Mouse (Mus musculus) cerebellum, postnatal 36 days (tissue): Measurements from ENCODE around the gene Pigh.

ENCODE experiments used
- DNase-seq, 2 experiments: peaks; one replicate each; pipeline ENCODE4 v3.0.0; 2021 to 2022; ENCODE audit warnings: mixed read lengths in 2 of 2

The Pigh gene

DNA sequence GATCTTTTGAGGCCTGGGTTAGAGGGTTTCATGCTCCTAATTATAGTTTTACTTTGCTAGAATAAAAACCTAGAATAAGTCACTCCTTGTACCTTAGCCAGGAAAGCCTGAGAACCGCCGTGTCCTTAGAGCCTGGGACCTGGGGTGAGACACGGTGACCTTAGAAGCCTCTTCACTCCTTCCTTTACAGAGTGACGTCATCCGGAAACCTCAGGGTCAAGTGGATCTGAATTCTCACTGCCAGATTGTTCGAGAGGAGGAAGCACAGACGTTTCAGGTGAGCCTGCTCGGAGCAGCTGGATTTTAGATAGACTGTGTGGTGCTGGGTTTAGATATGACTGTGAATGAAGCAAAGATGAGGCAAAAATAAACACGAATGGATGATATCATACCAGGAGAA is 23.0 kb downstream of the Pigh start:
- no peak for DNase-seq

DNA sequence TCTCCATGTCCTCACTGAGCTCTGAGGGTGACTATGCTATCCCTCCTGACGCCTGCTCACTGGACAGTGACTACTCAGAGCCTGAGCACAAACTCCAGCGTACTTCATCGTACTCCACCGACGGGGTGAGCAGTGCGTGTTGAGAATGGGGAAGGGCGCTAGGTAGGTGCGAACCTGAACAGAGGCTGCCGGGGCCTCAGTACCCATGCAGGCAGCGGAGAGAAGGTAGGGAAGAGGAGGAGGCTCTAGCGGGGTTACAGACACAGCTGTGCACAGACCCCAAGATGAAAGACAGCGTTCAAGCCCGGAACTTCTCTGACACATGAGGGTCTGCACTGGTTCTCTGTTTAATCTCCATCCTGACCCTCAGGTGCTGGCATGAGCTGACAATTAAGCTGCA is 25.0 kb downstream of the Pigh start:
- DNase-seq = no peak

DNA sequence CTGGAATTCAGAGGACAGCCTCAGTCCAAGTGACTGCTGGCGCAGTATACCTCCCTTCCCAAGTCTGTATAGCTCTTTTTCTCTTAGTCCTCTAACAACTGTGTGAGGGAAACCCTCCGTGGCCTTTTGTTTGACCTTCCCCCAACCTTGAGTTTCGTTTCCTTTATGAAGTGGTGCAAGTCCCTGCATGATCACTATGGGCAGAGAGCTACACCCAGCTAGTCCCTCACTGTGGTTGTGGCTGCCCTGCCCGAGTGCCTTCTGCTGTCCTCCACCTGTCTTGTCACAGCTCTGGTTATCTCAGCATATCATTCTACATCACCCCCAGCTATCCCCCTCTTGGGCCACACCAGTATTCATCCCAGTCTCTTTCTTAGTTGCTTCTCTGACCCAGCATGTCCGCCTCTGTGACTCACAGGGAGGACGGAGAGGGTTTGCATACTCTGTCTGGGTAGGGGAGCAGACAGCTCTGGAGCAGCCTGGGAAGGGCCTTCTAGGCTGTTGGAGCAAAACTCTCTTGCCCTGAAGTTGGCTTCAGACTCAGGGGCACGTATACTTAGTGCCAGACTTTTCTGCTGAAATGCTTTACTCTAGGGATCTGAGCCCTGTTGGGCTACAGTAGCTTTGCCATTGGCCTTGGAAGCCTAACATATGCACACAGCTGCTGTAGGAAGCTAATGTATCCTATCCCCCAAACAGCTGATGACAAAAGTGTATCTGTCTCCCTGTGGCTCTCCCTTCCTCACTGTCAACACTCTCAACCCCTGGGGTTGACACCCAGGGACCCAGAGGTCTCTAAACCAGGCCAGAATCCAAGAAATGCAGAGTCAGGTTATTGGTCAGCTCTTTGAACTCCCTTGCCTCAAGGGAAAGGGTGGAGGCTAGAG is 28.4 kb downstream of the Pigh start:
- DNase-seq = no peak

DNA sequence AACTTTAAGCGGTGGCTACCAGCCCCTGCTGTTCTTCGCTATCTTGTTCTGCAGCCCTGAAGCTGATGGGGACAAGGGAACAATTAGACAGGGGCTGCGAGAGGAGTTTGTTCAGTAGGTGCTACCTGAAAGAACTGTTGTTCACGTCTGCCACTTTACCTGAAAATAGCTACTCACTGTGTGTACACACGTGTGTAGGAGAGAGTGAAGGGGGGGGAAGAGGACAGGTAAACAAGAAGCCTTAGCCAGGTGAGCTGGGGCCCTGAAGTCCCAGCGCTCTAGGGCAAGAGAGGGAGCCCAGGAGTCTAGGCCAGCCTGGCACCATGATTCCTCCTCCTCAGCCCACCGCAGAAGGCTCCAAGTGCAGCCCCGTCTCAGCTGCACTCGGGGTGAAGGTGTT is 29.3 kb downstream of the Pigh start:
- DNase-seq = no peak

DNA sequence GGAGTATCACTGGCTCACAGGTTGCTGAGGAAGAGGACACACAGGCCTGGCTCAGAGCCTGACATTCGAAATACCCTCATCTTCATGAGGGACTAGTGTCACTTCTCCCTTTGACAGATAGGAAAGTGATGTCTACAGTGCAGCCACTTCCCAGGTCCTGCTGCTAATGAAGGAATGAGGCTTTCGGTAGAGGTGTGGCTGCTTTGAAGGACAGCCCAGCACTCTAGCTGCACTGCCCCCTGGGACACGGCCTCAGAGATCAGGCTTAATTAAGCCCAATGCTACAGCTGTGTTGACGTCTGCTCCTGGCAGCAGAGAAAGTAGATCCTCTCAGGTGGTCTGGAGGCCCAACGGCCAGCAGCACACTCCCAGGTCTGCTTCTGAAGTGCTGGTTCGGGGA is 29.9 kb downstream of the Pigh start:
- DNase-seq = no peak

- no peak for DNase-seq
These were observed 34.2 kb downstream of the Pigh start for GRCm38 (mm10) chr12:79055276-79055675.

GRCm38 (mm10) chr12:79052073-79052472 is 37.4 kb downstream of the Pigh start:
- no peak for DNase-seq

- DNase-seq = no peak
These were observed 38.8 kb downstream of the Pigh start for GRCm38 (mm10) chr12:79050545-79051212.

DNA sequence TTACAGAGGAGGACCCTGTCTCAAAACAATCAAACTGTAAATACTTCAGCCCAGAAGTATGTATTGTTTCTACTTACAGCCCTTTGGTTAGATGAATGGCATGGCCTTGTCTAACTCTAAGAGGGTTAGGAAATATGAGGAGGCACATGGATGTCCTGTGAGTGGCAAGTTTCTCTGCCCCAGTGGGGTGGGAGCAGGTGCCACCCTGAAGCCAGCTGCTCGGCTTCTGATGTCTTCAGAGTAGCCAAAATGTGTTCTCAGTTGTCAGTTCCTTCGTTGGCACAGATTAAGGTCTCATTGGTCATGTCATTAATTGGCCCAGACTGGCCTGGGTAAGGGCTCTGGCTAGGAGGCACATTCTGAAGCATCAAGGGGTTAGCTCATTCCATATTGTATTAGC is 39.6 kb downstream of the Pigh start:
- no peak for DNase-seq

- DNase-seq = no peak
These were observed 40.6 kb downstream of the Pigh start for GRCm38 (mm10) chr12:79048898-79049297.

- no peak for DNase-seq
These were observed 42.2 kb downstream of the Pigh start for GRCm38 (mm10) chr12:79047203-79047602.

DNA sequence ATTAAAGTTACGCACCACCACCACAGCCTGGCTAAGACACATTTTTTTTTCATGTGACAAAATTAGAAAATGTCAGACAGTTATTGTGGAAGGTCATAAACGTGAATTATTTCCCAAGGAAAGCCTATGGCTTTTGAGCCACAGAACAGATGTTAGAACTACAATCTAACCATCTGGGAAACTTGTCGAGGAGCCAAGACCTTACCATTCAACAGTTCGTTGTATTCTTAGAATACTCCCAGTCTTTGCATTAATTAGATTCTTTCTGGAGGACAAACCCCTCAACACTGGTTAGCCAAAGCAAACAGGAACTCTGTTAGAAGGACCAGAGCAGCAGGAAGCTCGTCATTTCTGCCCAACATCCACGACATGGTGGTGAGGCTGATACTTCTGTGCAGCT is 43.3 kb downstream of the Pigh start:
- DNase-seq = no peak

DNA sequence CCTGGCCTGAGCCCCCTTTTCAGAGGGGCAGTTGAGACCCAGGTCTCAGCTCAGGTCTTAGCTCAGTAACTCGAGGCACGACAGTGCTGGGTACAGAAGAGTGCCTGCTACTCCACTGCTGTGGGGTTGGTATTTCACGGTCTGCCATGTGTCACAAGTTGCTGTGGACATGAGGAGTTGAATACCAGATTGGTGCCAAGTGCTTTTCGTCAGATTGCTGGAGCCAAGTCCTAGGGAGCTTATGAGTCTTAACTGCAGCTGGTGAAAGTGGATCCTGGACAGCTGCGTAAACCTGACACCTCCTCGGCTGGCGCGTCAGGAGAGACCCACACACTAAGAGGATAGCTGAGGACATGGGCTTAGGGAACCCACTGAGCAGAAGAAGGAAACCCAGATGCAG is 44.8 kb downstream of the Pigh start:
- DNase-seq = no peak

DNA sequence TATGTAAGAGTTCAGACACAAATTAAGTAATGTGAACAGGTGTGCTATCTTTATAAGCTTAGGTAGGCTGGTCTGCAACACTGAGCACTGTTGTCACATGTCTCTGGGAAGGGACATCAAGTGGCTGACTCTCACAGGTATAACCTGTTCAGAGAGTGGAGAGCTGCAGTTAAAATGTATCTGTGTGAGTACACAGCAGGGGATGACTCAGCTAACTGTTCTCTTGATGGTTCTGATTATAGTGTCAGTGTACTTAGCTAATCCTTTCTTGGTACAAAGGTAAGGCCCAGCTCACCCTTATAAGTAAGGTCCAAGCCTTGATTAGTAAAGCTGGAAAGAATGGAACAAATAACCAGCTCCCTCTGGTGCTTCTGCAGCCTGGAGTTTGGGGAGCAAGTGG is 48.0 kb downstream of the Pigh start:
- no peak for DNase-seq

DNA sequence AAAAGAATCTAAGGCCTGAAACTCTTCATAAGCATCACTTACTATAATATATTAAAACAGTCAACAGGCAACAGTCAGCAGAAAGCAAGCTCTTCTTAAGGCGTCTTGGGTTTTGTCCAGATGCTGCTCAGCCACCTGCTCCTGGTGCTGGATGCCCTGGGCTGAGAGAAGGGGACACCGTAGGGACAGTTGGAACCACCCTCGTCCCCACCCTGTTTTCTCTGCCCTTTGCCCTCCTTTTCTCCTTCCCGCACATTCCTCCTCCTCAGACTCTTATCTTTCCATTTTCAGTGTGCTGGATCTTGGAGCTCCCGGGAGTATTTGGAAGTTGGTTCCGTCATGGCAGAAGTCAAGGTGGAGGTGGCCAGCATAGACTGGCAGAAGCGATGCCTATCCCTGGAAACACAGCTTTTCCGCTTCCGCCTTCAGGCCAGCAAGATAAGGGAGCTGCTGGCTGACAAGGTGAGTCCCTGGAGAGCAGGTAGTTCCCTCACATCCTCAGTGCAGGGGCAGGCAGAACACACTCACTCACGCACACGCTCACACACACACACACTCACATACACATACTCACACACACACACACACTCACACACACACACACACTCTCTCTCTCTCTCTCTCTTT is 49.1 kb downstream of the Pigh start:
- no peak for DNase-seq

- no peak for DNase-seq
These were observed 49.7 kb downstream of the Pigh start for GRCm38 (mm10) chr12:79039708-79040107.

DNA sequence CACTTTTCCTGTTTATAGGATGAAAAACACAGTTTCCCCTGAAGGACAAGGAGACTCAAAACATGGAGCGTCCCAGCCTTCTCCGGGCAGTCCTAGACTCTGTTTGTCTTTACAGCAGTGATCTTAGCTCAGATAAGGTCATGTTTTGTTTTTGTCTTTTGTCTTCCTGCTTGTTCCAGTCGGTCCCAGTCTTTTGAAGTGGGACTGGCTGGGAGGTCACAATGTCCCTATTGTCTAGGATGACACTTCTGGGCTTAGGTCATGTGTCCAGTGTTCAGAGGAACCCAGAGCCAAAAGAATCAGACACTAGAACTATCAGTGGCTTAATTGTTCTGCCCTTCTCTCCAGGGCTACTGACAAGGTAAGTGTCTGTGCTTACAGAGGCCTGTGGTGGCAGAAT is 54.1 kb downstream of the Pigh start:
- DNase-seq = no peak

GRCm38 (mm10) chr12:79034331-79034730 is 55.1 kb downstream of the Pigh start:
- no peak for DNase-seq
